ENCODE assay signal across 26 mouse cellular contexts in genomic region chr15:26144197-26144596, GRCm38 (mm10).
"Had no signal": no experiment of that assay in that cellular context is flagged by ENCODE, and none has a peak within 500 bp of the region (broad histone marks: within the 10 kb centered on the region; RNA-seq: fewer than 3 reads in every experiment).

No protein-coding gene starts in this region.

- ATAC-seq: hindbrain, postnatal 0 days had no signal

- H3K4me3 ChIP-seq: gastrocnemius, adult 2 months; heart, adult 2 months; heart, embryonic 13.5 days; heart, embryonic 15.5 days; hindbrain, embryonic 13.5 days; hindbrain, embryonic 15.5 days; layer of hippocampus, adult 2 months; limb, embryonic 13.5 days; limb, embryonic 15.5 days; liver, embryonic 13.5 days; liver, embryonic 15.5 days had no signal

- H3K27me3 ChIP-seq: heart, embryonic 13.5 days; heart, embryonic 15.5 days; hindbrain, embryonic 13.5 days; hindbrain, embryonic 15.5 days; limb, embryonic 13.5 days; limb, embryonic 15.5 days; liver, embryonic 13.5 days; liver, embryonic 15.5 days had no signal

- H3K9ac ChIP-seq: heart, embryonic 13.5 days; heart, embryonic 15.5 days; hindbrain, embryonic 13.5 days; hindbrain, embryonic 15.5 days; limb, embryonic 13.5 days; limb, embryonic 15.5 days; liver, embryonic 13.5 days; liver, embryonic 15.5 days had no signal

- H3K4me1 ChIP-seq: heart, embryonic 13.5 days; heart, embryonic 15.5 days; hindbrain, embryonic 13.5 days; hindbrain, embryonic 15.5 days; limb, embryonic 13.5 days; limb, embryonic 15.5 days; liver, embryonic 13.5 days; liver, embryonic 15.5 days had no signal

- DNase-seq: gastrocnemius, adult 2 months; gastrocnemius, postnatal 10 days; gastrocnemius, postnatal 36 days; heart, adult 11 months; heart, adult 2 months; heart, postnatal 14 days; heart, postnatal 36 days; kidney, adult 18-20 months; kidney, adult 8-10 months; kidney, postnatal 10 days; kidney, postnatal 25 days; kidney, postnatal 4 days; layer of hippocampus, adult 9-11 months; layer of hippocampus, postnatal 36 days; left cerebral cortex, postnatal 4 days; liver, embryonic 13.5 days had no signal

- H3K27ac ChIP-seq: gastrocnemius, adult 2 months; heart, adult 2 months; heart, embryonic 13.5 days; heart, embryonic 15.5 days; hindbrain, embryonic 13.5 days; hindbrain, embryonic 15.5 days; hindbrain, postnatal 0 days; layer of hippocampus, adult 2 months; limb, embryonic 13.5 days; limb, embryonic 15.5 days; liver, embryonic 13.5 days; liver, embryonic 15.5 days had no signal

- H3K9me3 ChIP-seq: heart, embryonic 13.5 days; heart, embryonic 15.5 days; hindbrain, embryonic 13.5 days; hindbrain, embryonic 15.5 days; limb, embryonic 13.5 days; limb, embryonic 15.5 days; liver, embryonic 13.5 days; liver, embryonic 15.5 days had no signal

- H3K36me3 ChIP-seq: heart, embryonic 13.5 days; heart, embryonic 15.5 days; hindbrain, embryonic 13.5 days; hindbrain, embryonic 15.5 days; limb, embryonic 13.5 days; limb, embryonic 15.5 days; liver, embryonic 13.5 days; liver, embryonic 15.5 days had no signal

- H3K4me2 ChIP-seq: heart, embryonic 11.5 days; heart, embryonic 13.5 days; heart, embryonic 15.5 days; hindbrain, embryonic 13.5 days; hindbrain, embryonic 15.5 days; limb, embryonic 13.5 days; limb, embryonic 15.5 days; liver, embryonic 13.5 days; liver, embryonic 15.5 days had no signal
